Mouse (Mus musculus) retina, postnatal 1 day (tissue): ENCODE data around the gene Lsm6.
"Not testable (repeated sequence)": the region's sequence is repeated elsewhere in the genome, so short reads cannot be mapped to it uniquely, and the experiment has no call there.

Experiments
- DNase-seq: peaks from one replicate; pipeline ENCODE4 v3.0.0-alpha.2; 2012

Gene Lsm6

DNA sequence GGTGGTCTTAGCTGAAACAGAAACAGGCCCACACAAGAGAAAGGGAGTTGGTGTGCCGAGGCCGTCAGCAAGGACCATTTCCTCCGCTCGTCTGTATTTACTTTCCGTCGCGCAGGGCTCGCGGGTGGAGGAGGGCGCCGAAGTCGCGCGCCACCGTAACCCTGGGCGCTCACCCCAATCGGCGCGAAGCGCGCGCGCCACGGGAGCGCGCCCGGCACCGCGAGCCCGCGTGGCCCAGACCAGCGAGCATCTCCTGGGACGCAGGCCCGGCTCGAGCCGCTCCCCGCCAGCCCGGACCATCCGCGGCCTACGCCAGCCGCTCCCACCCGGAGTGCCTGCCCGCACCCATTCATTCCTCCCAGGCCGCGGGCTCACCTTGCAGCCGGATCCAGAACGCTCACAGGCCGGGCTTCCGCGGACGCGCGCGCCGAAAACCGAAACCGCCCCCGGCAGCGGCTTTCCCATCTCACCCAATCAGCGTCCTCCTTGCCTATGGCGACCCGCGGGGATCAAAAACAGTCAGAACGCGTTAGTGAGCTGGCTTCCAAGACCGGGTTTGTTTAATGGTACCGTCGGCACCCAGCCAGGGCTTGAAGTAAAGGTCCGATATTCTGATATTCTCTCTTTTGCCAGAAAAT is at the start of gene Lsm6:
TSS of gene Lsm6 (minus strand) at position 468 of the 638 bp plus-strand sequence.
- DNase-seq: peak; percentile 99

DNA sequence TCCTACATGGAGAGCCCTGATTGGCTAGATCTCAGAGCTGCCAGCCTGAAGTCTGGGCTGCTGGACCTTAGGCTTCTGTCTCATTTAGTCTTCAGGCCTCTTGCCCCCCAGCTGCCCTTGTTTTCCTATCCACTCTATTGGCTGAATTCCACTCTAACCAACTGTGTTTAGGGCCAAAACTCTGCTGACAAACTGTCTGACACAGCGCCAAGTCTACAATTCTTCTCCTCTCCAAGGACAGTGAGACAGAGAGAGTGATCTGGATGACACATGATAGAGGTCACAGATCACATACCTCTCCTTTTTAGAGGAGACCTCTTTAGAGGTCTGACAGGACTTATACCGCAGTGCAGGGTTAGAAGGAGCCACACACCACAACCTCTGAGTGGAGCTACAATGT is 46.1 kb upstream of the Lsm6 start:
- DNase-seq: no peak

DNA sequence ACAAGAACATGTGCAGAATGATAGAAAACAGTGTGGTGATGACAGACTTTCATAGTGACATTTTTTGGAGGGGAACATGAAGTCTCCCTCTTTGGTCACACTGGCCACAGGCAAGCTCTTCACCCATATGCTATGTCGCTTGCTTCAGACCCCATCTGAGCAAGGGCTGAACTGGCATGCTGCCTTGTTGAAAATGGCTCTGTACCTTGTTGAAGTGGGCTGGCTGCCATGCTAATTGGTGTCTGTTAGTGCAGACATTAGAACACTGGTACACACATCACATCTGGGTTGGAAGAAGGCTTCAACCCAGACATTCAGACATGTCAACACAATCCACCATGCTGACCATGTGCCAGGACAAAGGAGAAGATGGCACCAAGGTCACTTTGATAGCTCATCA is 42.1 kb upstream of the Lsm6 start:
- DNase-seq: no peak

DNA sequence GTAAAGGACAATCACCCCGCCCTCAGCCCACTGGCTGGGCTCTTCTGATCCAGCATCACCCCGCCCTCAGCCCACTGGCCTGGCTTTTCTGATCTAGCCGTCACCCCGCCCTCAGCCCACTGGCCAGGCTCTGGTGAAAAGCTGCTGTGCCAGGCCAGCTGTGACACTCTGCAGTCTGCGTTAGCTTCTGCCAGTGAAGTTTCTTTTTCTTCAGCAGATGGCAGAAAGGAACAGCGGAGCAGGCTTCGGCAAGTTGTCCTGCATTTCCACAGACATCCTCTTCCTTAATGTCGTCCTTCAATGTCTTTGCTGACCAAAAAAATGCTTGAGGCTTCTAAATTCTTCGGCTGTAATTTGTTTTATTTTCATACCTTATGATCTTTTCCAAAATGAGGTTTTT is 41.1 kb upstream of the Lsm6 start:
- no peak for DNase-seq

DNA sequence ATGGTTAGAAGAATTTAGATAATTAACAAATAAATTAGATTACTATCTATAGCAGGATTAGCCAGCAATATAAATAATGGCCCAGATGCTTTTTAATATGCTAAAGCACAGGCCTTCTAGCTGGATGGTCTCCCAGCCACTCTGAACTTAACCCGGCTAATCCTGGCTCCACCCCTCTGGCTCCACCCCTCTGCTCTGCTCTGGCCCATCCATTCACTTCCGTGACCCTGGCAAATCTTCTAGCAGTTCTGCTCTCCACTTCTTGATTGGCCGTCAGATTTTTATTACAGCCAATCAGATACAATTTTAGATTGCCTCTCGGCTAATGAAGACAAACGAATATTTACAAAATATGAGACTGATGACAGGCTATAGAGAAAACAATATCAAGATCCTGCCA is 39.8 kb upstream of the Lsm6 start:
- peak; percentile 39 for DNase-seq

DNA sequence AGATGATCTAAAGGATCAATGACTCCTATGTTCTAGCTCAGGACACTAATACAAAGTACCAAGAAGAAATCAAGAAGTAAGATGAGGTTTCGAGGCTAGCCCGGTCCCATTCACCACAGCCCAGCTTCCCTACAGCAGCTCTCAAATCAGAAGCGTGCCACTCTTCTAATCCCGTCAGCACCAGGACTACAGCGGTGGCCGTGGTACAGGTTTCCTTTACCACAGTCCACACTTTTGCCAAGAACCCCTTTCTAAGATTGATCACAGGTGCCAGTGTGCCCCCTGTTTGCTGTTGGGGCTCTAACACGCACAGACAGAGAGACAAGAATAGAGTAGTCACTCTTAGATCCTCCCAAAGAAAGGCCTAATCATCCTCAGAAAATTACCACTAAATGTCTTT is 36.5 kb upstream of the Lsm6 start:
- DNase-seq: no peak

DNA sequence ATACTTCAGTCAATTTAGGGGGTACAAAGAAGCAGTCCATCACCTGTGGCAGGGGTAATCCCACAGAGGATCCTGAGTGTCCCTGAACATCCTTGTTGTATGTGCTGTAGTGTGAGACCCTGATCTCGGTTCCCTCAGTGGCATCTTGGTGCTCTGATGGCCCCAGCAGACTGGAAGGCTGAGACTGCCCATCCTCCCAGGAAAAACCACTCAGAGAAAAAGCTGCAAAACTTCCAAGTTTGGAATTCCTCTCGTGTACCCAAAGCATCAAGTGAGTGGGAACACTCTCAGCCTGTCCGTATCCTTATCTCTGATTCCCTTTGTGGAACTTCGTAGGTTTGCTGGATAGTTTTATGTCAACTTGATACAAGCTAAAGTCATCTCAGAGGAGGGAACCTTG is 31.3 kb upstream of the Lsm6 start:
- DNase-seq: no peak

DNA sequence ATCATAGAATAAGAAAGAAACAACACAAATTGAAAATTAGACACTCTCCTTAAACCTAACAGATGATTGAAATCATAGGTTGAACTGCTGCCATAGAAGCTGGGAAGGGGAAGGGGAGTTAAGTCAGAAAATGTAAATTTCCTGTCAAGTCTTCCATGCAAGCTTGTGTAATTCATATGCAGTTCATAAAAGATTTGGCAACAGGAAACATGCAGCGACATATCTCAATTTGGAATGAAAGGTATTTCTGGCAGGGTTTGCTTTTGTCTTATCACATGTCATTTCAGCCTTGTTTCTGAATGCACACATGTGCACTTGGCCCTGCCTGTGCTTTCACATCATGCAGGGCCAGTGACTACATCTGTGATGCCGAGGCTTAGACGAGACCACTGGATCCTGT is 26.3 kb upstream of the Lsm6 start:
- no peak for DNase-seq

DNA sequence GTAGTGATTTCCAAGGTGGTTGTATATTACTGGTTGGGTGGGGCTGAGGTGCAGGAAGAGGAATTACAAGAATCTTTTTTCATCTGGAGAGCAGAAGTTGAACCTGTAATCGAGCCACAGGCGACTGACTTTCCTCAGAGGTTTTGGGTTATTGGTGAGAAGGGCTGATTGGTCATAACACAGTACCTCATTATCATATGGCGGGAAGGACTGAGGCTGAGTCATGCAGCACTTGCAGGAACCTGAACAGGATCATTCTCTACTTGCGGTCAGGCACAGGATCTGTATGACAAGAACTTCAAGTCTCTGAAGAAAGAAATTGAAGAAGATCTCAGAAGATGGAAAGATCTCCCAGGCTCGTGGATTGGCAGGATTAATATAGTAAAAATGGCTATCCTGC is 23.6 kb upstream of the Lsm6 start:
- no peak for DNase-seq

DNA sequence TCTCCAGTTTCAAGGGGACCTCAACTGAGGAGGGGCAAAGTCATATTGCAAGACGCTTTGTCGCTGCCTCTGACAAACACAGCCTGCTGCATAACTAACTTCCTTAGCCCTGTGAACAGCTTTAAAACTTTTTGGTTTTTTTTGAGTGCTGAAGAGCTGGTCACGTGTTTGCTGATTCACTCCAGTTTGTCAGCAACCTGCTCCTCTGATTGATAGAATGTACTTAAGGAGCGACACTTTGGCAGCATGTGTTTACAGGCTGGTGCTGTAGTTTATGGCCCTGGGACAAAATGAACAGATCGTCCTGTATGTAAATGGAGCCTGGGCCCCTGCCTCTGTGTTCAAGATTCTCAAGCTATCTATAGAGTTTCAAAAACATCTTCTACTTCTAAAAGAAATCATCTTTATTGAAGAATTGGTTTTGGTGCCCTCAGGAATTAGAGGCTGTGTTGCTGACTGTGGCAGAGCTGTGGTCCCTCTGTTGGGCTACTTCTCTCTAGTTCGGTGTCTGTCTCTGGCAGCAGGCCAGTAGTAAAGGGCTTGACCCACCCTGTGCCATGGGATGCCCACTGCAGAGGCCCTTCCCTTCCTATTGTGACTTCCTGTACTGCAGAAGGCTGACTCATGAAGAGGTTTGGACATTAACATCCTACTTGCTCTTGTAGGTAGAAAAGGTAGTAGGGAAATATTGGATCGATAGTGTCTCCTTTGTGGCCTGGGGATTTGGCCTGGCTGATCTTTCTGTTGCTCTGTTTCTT is 17.9 kb upstream of the Lsm6 start:
- no peak for DNase-seq

DNA sequence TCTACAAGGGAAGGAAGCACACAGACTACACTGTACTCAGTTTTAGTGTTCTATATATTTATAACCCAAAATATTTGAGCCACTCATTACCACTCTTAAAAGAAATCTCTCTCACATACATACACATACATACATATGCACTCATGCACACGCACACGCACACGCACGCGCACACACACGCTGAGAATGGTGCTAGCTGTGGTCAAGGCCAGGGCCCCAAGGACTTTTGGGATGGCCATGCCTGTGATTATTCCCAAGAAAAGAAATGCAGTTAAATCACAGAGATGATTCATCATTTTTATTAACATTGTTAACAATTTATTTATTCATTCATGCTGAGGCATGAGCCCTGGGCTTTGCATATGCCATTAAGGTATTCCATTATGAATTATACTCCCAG is 15.2 kb upstream of the Lsm6 start:
- DNase-seq: no peak

DNA sequence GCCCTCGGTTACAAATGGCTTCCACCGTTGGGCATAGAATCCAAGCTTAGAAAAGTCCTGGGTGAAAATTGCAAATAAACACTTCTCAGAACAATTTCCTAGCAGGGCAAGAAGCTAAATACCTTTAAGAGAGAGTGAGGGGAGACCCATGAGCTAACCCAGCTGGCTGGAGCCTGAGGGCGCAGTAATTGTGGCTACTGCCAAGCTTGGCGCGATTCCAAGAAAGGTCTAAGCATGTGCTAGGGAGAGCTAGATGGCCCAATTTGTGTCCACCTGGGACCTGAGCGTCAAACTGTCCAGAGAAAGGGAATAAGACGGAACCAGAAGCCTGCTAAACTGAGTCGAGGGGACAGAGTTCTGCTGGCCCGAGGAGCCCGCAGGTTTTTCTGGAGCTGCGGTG is 7.5 kb upstream of the Lsm6 start:
- peak; percentile 55 for DNase-seq

DNA sequence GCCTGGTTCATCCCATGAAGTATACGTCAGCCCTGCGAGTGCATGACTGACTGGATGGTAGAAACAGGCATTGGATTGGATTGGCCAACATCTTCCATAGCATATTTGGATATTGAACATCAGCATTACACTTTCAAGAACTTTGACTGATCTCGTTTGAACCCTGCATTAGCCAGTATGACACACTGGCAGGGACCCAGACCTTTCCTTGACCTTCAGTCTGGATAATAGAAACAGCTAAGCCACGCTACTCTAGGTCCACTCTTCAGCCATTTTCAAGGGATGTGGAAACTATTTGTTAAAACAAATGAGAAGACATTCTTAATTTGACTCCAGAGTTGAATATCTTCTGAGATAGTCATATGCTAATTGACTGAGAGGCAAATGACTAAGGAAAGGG is 3.6 kb upstream of the Lsm6 start:
- no peak for DNase-seq

DNA sequence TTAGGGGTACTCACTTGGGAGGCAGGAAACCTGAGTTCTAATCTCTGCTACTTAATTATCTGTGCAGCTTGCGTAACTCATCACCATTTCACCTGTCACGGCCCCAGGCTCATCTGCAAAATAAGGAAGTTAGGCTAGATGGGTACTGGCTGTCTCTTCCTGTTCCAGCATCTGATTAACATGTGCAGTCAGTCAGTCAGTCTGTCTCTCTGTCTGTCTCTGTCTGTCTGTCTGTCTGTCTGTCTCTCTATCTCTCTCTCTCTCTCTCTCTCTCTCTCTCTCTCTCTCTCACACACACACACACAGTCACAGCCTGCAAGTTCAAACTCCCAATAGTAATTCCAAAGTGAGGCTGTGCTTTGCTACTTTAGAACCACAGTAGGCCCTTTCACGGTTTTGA is 967 bp downstream of the Lsm6 start:
- DNase-seq: not testable (repeated sequence)

DNA sequence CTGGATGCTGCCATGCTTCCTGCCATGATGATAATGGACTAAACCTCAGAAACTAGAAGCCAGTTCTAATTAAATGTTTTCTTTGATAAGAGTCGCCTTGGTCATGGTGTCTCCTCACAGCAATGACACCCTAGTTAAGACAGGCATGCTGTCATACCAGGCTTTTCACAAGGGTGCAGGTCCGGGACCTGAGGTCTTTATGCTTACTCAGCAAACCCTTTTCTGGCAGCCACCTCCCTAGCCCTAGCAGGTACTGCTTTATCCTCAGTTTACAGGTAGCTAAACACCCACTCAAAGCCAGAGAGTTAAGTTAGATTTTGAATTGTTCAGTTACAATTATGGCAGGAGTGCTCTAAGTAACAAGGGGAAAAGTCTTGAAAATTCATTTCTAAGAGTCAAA is 6.2 kb downstream of the Lsm6 start:
- DNase-seq: no peak

DNA sequence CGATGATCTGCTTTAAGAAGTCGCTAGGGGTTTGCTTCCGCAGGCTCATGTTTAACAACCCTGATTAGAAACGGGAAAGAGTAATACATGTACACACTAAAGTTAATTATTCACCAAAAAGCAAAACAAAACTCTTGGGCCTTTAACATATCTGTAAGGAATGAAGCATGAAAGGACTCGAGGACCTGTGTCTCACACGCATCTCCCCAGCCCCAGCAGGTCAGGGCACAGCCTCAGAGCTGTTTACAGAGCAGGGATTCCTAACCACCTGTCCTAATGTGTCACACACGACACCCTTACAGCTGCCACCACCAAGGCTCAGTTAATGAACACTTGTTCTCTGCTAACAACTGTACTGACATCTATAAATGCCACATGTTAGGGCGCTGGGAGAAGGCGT is 7.9 kb downstream of the Lsm6 start:
- DNase-seq: no peak

DNA sequence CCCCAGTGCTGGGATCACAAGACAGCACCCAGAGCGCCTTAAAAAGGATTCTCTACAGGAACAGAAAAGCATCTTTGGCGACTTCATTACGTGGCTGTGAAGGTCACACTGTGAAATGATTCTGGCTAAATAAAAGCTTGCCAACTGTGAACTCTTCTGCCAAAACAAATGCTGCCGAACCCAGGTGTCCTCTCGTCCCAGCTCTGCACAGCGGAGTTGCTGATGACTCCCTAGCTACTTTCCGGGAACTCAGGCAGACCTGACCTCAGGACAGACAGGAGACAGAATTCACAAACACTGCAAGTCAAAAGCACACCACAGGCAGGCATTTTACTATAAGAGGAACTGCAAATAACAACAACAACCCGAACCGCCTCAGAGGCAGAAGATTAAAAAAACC is 8.5 kb downstream of the Lsm6 start:
- DNase-seq: no peak

DNA sequence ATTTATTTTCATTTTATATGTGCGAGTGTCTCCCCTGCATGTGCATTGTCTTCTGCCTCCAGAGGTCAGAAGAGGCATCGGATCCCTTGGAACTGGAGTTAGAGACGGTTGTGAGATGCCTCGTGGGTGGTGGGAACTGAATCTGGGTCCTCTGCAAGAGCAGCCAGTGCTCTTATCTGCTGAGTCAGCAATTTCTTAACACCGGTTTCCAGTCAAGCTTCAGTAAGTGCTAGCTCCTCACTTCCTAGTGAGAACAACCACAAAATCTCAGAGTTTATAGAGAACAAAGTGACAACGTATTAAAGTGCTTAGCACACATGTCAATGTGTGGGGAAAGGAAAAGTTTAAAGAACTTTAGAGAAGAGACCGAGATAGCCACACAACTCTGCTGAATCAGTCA is 9.2 kb downstream of the Lsm6 start:
- no peak for DNase-seq

DNA sequence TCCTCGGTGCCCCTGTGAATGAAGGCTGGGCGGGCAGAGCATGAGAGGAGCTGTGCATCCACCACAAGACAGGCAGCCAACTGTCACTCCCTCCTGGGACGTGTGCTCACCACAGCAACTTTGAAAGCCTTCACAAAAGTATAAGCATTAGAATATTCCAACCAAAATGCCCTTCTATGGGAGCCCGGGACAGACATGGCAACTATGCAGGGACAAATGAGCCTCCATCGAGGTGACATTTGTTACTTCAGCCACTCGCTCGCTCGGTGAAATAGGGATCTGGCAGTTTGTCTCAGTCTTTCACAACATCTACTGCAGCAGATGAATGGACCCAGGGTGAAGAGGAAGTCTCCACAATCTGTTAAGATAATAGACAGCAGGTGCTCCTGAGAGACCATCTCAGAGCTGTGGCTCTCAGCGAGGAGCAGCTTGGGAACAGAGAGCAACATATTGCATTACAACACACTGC is 10.7 kb downstream of the Lsm6 start:
- no peak for DNase-seq

DNA sequence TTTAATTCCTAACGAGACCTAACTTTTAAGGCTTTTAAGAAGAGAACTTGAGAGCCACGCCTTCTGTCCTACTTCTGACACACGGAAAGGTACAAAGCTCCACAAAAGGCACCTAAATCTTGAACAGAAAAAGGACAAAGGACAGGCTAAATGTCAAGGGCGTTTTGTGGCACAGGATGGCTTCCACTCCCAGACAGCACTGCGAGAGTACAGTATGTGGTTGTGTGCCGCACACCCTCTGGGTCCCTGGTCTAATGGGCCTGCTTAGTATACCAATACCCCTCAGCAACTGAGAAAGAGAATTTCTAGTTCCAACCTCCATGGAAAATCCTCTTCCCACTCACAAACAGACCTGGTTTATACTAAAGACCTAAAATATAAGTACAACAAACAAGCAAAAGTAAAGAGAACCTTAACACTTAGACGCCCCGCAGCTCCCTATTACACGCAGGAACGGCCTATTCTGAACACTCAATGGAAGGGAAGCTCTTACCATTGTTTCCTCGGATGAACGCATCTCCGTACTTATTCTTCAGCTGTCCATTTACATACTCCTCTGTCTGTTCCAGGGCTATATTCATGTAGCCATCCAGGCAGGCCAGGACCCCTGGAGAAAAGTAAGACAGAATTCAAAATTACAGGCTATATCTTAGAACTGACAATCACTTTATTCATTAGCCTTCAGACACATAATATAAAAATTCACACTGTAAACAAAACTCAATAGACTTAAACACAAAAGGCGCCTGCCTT is 11.3 kb downstream of the Lsm6 start:
- DNase-seq: no peak

DNA sequence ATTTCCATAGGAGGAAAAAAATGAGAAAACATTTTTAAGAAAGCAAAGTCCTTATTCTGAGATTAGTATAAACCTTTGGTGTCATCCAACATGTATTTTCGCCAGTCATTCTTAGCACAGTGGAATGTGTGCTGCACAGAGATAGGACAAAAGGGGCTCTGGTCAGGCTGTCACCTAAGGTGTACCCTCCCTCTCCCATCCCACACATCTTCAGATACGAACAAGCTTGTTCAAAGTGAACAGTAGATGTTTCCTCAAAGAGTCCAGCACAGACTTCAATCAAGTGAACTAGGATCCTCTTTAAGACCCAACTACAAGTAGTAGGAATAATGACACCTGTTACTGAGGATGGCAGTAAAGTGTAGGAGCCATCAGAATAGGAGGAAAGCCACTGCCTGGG is 12.1 kb downstream of the Lsm6 start:
- DNase-seq: no peak

DNA sequence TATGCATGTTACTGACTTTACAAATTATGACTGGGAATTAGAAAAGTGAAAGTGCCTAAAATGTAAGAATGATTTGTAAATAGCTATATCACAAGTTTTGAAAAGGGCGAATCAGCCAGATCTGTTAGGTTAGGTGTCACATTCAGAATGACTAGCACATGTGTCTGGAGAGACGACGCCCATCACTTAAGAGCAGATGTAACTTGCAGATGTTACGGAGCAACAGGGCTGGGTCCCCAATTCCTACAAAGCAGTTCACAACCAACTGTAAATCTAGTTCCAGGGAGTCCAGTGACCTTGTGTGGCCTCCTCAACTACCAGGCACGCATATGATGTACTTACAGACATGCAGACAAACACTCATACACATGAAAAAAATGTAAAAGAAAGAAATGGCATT is 12.5 kb downstream of the Lsm6 start:
- DNase-seq: no peak

DNA sequence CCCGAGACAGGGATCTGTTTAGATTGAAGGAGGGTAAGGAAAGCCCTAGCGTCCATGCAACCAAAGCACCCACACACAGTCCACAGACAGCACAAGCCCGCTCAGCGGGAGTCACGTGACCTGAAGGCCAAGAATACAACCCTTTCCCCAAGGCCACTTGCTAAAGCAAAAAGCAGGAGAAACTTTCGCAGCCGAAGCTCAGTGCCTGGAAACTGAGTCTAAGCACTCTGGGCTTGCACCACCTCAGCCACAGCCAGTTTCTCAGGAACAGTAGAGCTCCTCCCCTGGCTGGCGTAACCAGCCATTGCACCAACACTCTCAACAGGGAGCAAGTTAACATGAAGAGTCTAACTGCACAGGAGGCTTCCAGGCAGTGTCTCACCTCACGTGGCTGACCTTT is 13.7 kb downstream of the Lsm6 start:
- DNase-seq: no peak

DNA sequence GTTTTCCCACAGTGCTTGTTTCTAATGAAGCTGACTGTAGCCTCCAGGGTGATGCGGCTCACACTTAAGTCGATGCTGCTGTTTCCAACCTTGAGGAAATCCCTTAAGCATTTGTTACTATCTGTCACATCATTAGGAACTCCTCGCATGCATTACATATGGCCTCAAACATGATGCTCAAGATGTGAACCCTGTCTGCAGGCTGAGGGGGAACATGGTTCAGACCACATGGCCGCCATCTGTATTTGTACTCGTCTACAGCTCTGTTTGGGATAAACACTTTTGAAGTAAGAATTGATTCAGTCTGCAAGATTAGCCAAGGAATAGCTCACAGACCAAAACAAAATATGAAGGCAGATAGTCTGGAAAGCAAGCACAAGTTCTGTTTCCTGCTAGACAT is 14.9 kb downstream of the Lsm6 start:
- no peak for DNase-seq
